Mouse (Mus musculus) macrophage (primary cell): Measurements from ENCODE around the gene Tbxas1. TPM values are rescaled to one million over a fixed set of nuclear protein-coding genes. Genes with fewer than 3 reads are reported as not detected.

ENCODE experiments used
- H3K27ac ChIP-seq: fragments of 350-480 bp; formaldehyde crosslinking; 2 replicates; pipeline ENCODE4 v1.9.0; 2021
- H3K36me3 ChIP-seq: fragments of 350-480 bp; formaldehyde crosslinking; 2 replicates; pipeline ENCODE4 v1.9.0; 2021; ENCODE audit errors: inconsistent target
- H3K4me3 ChIP-seq: fragments of 350-480 bp; formaldehyde crosslinking; 2 replicates; pipeline ENCODE4 v1.9.0; 2021; ENCODE audit errors: inconsistent target
- H3K79me2 ChIP-seq: fragments of 350-480 bp; formaldehyde crosslinking; 2 replicates; pipeline ENCODE4 v1.9.0; 2021; ENCODE audit errors: inconsistent target
- WGBS: methylation state at CpG from one replicate; pipeline ENCODE4 v1.1.7; 2026; ENCODE audit warnings: inconsistent platforms; ENCODE audit not compliant: missing documents; 5-methylcytosine and 5-hydroxymethylcytosine counted together
- polyA plus RNA-seq: library from polyadenylated mRNA; stranded (reverse); fragments of 250-400 nt; gene quantifications from 3 replicates; pipeline ENCODE4 v1.2.4, GENCODE M21; 2018; ENCODE audit warnings: inconsistent platforms

The Tbxas1 gene
- polyA plus RNA-seq, 1 experiment from 2014 or later, result 131 TPM

DNA sequence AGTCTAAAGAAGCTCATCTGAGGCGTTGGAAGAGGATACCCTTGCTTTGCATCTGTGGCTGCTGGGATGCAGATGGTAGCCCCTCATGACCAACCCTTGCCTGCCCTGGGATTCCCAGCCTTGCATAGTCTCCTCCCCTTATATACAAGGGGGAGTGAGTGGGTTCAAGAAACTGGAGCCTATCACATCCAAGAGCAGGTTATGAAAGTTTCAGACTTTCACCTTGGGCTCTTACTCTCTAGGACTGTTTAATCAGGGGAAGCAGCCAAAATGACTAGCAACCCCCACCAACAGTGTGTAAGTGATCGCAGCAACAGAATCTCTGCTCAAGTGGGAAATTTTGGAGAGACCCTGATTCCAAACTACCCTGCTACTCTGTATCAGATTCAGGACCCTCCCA, 60.8 kb downstream of the Tbxas1 start:
- 100% methylated on average over 2 of the region's 2 CpGs for WGBS
- H3K27ac ChIP-seq, result no peak overlapping the region
- H3K36me3 ChIP-seq, result peaks cover 22% of the 10 kb centered on the region
- no peak overlapping the region for H3K4me3 ChIP-seq
- H3K79me2 ChIP-seq, result peaks cover 83% of the 10 kb centered on the region

DNA sequence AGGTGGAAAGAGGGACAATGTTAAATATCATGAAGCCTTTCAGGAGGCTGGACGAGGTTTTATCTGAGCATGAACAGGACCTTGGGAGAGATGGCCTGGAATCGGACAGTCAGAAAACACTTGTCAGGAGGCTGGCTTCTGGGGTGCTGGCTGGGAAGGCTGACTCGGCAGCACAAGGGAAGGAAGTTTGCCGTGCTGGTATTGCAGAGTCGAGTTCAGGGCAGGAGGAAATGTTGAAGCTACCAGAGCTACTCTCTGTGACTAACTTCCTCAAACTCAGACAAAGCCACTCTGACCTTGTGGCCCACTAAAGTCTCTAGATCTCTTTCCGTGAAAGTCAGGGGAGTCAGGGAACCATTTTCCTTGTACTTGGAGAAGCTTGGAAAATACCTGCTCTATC, 63.2 kb downstream of the Tbxas1 start:
- Histone ChIP-seq H3K4me3 (no peak overlapping the region), H3K27ac (peak overlapping the region; percentile 95), H3K79me2 (peaks cover 79% of the 10 kb centered on the region), H3K36me3 (peaks cover 9% of the 10 kb centered on the region; the same call in 1 of the 2 replicates)
- WGBS, result 7% methylated on average over 6 of the region's 6 CpGs

DNA sequence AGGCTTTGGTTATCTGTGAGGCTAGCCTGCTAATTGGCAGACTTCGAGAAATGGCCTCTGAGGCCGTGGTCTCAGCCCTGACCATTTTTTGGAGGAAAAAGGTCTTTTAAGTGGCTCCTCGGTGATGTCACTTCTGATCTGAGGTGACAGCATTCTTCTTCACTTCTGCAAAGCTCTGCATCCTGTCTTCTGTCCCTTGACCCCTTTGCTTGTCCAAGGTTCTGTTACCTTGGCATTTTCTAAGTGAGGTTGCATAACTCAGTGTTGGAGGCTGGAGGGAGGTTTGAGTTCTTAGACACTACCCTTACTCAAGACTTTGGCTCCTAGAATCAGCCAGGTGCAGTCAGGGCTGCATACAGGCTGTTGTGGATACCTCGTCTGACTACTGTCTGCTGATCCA, 63.9 kb downstream of the Tbxas1 start:
- H3K36me3 ChIP-seq, result peaks cover 9% of the 10 kb centered on the region; the same call in 1 of the 2 replicates
- WGBS, result 53% methylated on average over 4 of the region's 4 CpGs
- H3K4me3 ChIP-seq, result no peak overlapping the region
- H3K27ac ChIP-seq, result peak overlapping the region; percentile 95
- peaks cover 79% of the 10 kb centered on the region for H3K79me2 ChIP-seq

DNA sequence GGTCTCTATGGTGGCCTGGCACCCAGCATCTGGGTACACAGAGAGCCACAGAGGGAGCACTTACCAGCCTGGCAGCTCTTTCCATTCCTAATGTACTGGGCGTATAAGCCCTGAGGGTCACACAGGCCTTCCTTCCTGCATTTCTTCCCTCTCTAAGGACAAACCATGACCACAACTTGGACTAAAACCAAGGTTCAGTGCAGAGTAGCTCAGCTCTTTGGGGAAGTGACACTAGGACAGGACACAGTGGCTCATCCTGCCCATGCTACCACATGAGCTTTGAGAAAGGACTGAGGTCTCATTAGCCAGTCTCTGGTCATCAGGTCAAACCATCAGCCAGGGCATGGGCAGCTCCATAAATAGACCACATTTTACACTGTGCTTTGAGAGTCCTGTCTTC, 65.8 kb downstream of the Tbxas1 start:
- H3K27ac ChIP-seq, result peak overlapping the region; percentile 95
- peaks cover 79% of the 10 kb centered on the region for H3K79me2 ChIP-seq
- H3K36me3 ChIP-seq, result peaks cover 25% of the 10 kb centered on the region; the same call in 1 of the 2 replicates
- no peak overlapping the region for H3K4me3 ChIP-seq
- WGBS, result 0% methylated on average over 1 of the region's 1 CpGs

DNA sequence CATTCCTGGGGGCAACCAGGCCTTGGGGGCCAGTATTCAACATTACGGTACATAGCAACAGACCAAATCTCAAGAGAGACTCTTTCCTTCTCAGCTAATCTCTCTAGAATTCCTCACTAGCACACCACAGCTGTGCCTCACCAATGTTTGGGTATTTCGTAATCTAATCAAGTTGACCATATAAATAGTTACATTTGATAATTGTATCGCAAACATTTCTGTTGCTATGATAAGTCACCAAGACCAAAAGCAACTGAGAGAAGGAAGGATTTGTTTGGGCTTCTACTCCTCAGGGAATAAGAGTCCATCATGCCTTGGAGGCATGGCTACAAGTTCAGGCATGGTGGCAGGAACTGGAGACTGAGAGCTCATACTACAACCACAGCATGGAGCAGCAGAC, 67.6 kb downstream of the Tbxas1 start:
- Histone ChIP-seq H3K27ac (peak overlapping the region; percentile 95; the same call in 1 of the 2 replicates), H3K79me2 (peaks cover 79% of the 10 kb centered on the region), H3K4me3 (no peak overlapping the region), H3K36me3 (peaks cover 25% of the 10 kb centered on the region; the same call in 1 of the 2 replicates)
- 97% methylated on average over 3 of the region's 3 CpGs for WGBS

DNA sequence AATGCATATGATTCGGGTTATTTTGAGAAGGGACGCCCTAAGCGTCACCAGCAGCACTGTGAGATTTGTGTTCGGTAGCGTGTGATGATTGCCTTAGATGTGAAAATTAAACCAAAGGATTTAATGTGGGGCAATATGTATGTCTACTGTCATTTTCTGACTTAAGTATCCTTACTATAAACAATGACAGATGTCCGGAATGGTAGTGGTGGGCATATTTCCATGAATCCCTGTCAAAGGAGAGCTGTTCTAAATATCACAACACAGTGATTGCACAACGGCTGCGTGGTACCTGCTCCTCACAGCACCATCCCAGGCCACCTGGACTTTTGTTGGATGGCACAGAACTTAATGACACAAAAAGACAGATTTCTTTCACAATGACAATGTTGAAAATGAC, 69.2 kb downstream of the Tbxas1 start:
- H3K36me3 ChIP-seq, result peaks cover 25% of the 10 kb centered on the region; the same call in 1 of the 2 replicates
- WGBS, result 95% methylated on average over 8 of the region's 8 CpGs
- no peak overlapping the region for H3K27ac ChIP-seq
- H3K4me3 ChIP-seq, result no peak overlapping the region
- peaks cover 83% of the 10 kb centered on the region for H3K79me2 ChIP-seq

DNA sequence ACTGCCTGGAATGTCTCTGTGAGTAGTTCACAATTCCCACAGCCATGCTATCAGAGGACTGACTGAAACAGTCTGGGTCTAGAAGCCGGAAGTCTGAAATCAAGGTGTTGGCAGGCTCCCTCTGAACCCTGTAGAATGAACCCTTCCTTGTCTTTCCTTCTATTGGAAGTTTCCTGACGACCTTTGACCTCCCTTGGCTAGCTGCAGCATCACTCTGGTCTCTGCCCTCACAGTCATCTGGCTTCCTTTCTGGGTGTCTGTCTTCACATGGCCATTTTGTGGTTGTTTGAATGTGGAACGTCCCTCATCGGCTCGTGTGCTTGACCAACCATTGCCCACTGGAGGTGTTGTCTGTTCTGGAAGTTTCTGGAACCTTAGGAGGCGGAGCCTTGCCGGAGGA, 69.6 kb downstream of the Tbxas1 start:
- H3K4me3 ChIP-seq, result no peak overlapping the region
- peaks cover 79% of the 10 kb centered on the region for H3K79me2 ChIP-seq
- H3K27ac ChIP-seq, result no peak overlapping the region
- WGBS, result 91% methylated on average over 7 of the region's 7 CpGs
- H3K36me3 ChIP-seq, result peaks cover 25% of the 10 kb centered on the region; the same call in 1 of the 2 replicates

DNA sequence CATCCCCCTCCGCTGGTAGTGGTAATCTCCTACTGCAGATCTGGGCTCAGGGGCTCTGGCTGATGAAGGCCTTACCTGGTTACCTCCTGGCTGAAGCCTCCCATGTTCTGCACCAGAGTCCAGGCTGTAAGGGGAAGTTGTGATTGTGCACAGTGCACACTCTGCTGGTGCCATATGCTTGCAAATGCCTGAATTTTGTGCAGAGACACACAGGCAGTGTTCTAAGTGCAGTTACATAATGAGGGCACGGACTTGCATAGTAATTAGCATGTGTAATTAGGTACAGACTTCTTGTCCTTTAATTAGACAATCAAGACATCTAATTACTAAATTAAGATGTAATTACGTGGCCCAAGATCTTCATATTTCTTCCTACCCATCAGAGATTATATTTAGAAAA, 70.5 kb downstream of the Tbxas1 start:
- WGBS, result 91% methylated on average over 3 of the region's 3 CpGs
- H3K27ac ChIP-seq, result no peak overlapping the region
- H3K4me3 ChIP-seq, result no peak overlapping the region
- peaks cover 73% of the 10 kb centered on the region for H3K79me2 ChIP-seq
- H3K36me3 ChIP-seq, result peaks cover 25% of the 10 kb centered on the region; the same call in 1 of the 2 replicates

DNA sequence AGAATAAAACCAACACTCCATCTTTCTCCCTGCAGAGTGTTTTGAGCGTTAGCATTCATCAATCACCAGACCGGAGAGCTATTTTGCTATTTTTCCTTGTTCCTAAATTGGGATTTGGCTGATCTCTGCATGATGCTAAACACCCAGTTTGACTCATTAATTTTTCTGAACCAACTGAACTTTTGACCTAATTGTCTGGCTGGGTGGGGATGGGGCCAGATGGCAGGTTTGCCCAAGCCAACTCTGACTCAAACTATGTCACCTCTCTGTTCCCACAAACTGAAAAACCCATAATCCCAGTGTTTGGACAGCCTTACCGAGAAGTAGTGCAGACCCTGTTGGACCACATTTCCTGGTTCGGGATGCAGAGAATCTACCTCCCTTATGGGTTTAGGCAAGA, 72.1 kb downstream of the Tbxas1 start:
- Histone ChIP-seq H3K79me2 (peaks cover 81% of the 10 kb centered on the region), H3K27ac (no peak overlapping the region), H3K4me3 (no peak overlapping the region), H3K36me3 (peaks cover 36% of the 10 kb centered on the region; the same call in 1 of the 2 replicates)
- 92% methylated on average over 4 of the region's 4 CpGs for WGBS

DNA sequence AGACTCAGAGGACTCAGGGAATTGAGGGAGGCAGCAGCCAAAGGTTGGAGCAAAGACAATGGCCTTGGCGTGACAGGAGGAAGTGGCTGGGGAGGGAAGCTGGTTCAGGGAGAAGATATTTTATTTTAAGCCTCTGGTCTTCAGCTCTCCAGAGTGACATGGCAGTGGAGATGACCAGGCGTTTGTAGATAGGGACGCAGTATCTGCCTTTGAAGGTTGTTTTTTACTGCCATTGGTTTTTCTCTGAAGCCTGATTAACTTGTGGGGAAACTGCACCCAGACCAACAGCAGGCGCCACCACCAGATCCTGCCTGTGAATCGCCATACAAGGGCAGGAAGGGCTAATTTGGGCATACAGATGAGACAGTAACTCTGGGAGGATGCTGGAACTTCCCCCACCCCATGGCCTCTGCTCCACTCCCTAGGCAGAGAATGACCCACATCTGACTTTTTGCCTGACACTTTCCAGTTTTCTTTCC, 74.5 kb downstream of the Tbxas1 start:
- WGBS, result 18% methylated on average over 5 of the region's 5 CpGs
- H3K36me3 ChIP-seq, result peaks cover 44% of the 10 kb centered on the region
- no peak overlapping the region for H3K4me3 ChIP-seq
- peak overlapping the region; percentile 93 for H3K27ac ChIP-seq
- H3K79me2 ChIP-seq, result peaks cover 77% of the 10 kb centered on the region

DNA sequence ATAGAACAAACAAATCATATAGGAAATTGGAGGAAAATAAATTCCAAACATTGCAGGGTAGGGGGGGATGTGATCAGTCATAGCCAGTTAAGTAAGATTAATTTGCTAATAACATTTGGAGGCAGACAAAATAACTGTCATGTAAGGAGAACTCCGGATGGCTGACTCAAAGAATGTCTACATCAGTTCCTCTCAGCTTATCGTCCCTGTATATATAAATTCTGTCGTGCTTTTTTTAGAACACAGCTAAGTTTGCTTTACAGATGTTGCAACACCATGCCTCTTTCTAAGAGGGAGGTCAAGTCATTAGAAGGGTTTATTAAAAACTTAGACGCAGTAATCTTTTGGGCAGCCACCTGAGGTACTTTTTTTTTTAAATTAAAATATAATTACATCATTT, 75.1 kb downstream of the Tbxas1 start:
- H3K36me3 ChIP-seq, result peaks cover 44% of the 10 kb centered on the region
- WGBS, result 1% methylated on average over 4 of the region's 4 CpGs
- no peak overlapping the region for H3K4me3 ChIP-seq
- peaks cover 77% of the 10 kb centered on the region for H3K79me2 ChIP-seq
- peak overlapping the region; percentile 93 for H3K27ac ChIP-seq

DNA sequence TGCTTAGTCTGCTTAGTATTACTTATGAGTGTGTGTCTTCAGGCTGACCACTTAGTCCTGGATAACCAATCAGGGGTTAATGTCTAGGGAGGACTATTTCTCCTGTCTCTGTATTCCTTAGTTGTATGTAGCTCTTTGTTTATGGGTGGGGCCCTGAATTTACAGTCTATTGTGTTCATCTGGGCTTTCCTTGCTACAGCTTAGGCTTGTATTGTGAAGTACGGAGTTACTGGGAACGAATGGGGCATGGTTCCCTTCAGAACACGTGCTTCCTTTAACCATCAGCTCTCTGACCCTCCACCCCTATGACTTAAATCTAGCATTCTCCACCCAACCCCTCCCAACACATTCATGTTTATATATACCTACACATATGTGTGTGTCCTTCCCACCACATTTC, 75.6 kb downstream of the Tbxas1 start:
- no peak overlapping the region for H3K4me3 ChIP-seq
- H3K27ac ChIP-seq, result peak overlapping the region; percentile 93
- peaks cover 44% of the 10 kb centered on the region for H3K36me3 ChIP-seq
- WGBS, result 61% methylated on average over 3 of the region's 3 CpGs
- H3K79me2 ChIP-seq, result peaks cover 77% of the 10 kb centered on the region

DNA sequence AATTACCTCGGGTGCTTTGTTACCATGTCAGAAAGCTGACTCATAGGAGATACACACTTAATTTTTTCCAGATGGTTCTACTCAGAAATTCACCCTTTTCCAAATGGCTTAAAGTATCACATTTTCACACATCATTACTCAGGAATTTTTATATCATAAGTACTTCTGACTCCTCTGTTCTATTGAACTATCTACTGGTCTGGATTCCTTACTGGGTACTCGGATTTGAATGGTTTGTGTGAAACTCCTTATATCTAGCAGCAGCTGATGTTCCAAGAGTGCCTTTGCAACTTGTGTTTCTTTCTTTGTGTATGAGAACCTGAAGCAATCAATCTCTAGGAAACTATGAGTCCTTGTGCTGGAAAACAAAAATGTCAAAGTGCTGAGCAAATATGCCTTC, 81.4 kb downstream of the Tbxas1 start:
- H3K4me3 ChIP-seq, result no peak overlapping the region
- H3K27ac ChIP-seq, result no peak overlapping the region
- 96% methylated on average over 2 of the region's 2 CpGs for WGBS
- H3K36me3 ChIP-seq, result peaks cover 74% of the 10 kb centered on the region
- H3K79me2 ChIP-seq, result peaks cover 80% of the 10 kb centered on the region

DNA sequence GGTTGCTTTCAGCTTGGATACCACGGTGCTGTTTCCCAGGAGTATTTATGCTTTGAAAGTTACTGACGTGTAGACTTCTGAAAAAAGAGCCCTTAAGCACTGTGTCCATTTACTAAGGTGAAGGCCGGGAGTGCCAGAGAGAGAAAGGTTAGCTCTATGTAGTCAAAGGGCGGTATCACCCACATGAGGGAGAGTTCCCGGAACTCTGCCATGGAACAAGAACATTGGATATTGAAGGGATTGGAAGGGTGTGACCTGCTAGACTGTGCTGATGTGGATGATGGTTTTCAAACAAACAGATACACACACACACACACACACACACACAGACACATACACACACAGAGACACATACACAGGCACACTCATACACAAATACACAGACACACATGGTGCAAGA, 82.0 kb downstream of the Tbxas1 start:
- no peak overlapping the region for H3K27ac ChIP-seq
- WGBS, result 87% methylated on average over 5 of the region's 5 CpGs

DNA sequence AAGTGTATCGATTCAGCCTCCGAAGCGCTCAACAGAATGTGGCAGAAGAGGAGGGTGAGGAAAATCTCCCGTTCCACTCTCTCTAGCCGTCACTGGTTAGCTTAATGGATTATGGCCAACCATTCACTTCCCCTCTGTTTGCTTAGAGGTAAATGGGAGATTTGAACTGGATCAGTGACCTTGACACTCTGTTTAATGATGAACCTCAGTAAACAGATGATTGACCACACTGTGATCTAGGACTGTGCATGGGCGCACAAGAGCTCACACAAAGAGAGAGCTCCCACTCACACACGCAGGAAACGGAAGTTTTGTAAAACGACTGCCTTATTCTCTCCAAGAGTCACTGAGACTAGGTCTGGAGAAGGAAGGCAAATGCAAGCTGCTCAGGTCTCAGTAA, 84.3 kb downstream of the Tbxas1 start:
- H3K79me2 ChIP-seq, result peaks cover 80% of the 10 kb centered on the region; the same call in 1 of the 2 replicates
- H3K27ac ChIP-seq, result no peak overlapping the region
- no peak overlapping the region for H3K4me3 ChIP-seq
- WGBS, result 91% methylated on average over 9 of the region's 9 CpGs
- peaks cover 46% of the 10 kb centered on the region for H3K36me3 ChIP-seq

More for the DNA sequence above, 82.0 kb downstream of the Tbxas1 start:
- Histone ChIP-seq H3K36me3 (peaks cover 68% of the 10 kb centered on the region), H3K79me2 (peaks cover 77% of the 10 kb centered on the region), H3K4me3 (no peak overlapping the region)

DNA sequence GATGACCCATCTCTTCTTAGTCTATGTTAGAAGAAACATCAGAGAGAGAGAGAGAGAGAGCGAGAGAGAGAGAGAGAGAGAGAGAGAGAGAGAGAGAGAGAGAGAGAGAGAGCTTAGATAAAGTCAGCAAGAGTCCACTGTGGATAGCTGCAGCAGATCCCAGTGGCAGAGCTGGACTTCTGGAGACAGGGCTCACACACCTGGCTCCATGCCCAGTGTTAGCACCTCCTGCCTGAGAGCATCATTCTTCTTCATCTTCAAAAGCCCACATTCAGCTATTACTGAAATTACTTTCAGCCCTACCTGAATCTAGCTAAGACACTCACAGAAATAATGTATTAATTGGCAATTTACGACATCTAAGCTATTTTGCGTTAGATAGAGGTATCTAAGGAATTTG, 85.2 kb downstream of the Tbxas1 start:
- Histone ChIP-seq H3K79me2 (peaks cover 80% of the 10 kb centered on the region; the same call in 1 of the 2 replicates), H3K4me3 (no peak overlapping the region), H3K27ac (no peak overlapping the region), H3K36me3 (peaks cover 38% of the 10 kb centered on the region)
- 94% methylated on average over 3 of the region's 3 CpGs for WGBS
